Mouse (Mus musculus) heart, adult 9 months (tissue): ENCODE measurements at regions not wholly inside any gene's neighbourhood (a gene's known extent, or its start where the extent isn't known, plus 50 kb on each side); places are given as distances from the start of the nearest gene placed in this dataset.
"Not testable (repeated sequence)": the region's sequence is repeated elsewhere in the genome, so short reads cannot be mapped to it uniquely, and the experiment has no call there.

ENCODE experiments used
- DNase-seq, 2 experiments: peaks; one replicate each; pipeline ENCODE4 v3.0.0; 2022; ENCODE audit warnings: low spot score in 2 of 2

DNA sequence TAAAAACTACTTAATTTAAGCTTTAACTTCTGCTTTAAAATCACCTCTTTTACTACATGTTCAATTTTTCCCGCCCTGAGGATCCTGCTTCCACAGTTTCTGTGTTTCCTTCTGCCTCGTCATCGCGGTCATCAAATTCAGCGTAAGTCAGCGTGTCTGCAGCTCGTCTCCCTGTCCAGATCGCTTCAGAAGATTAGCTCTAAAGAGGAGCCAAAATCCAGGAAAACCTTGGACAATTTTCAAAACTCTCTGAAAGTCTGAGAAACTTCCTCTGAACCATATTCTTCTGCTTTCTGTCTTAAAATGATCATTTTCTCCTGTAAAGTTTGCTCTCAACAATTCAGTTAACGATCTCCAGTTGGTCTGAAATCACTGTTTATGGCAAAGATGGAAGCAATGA, 196.2 kb upstream of the Speer4f2 start:
- no peak for DNase-seq

DNA sequence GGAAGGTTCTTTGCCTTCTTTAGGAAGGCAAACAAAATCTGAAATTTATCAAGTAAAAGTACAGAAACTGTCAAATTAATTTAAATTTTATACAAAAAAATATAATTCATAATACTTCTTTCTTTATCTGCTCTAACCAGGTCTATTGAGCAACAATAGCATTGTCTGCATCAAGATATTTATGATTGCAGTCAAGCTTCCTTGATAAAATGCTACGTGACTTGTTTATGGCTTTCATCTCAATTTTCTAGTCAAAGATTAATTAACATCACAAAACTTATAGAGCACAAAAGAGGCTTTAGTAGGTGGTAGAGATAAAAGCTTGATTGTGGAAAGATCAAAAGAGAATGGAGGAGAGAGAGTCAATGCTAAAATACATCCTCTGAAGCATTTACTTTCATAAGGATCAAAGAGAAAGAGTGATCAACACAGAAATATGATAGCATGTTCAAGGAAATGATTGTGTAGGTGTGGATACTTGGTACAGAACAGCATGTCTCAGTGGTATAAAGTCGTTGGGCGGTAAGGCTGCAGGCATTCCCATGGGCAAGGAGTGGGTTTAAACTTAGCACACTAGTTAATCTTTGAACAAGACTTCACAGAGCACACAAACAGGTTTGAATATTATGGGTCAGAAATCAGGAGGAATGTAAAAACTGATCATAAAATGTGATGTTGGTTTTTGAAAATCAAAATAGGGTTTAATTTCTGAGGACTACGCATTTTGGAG, 164.3 kb upstream of the Speer4f2 start:
- no peak for DNase-seq

DNA sequence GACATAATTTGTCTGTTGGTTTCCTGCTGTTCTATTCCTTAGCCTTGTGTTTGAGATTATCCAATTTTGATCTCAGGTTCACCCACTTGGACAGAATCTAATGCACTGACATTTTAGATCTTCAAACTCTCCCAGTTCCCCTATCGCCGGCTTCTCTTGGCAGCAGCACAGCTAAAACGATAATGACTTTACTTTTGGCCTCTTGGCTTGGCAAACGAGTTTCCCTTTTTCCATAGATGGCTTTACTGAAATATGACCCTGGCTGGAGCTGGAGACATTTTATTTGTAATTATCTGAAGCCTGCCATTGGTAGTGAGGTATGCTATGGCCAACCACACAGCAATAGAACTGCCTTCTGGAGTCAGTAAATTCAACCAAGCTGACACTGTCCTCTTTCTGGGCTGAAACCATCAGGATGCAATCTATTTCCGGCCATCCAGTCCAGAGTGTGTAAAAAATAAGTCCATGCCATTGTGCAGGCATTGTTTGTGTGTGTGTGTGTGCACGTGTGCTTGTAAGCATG, 162.2 kb upstream of the Speer4f2 start:
- no peak for DNase-seq

DNA sequence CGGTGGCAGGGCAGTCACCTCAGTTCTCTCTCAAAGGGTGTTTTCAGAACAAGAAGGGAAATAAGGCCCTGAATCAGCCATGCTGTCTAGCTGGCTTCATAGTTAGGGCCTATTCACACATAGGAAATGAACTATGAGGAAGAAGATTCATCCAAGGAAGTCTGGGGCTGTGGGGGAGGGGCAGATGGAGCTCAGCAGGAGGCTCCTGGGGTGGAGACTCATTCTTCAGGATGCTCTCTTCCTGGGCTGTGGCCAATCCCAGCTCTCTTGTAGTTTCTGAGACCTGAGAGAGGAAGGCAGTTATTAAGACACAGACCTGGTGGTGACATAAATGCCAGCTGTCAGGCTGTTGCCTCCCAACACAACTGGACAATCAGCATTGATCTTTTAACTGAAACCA, 149.4 kb upstream of the Speer4f2 start:
- not testable (repeated sequence) for DNase-seq

DNA sequence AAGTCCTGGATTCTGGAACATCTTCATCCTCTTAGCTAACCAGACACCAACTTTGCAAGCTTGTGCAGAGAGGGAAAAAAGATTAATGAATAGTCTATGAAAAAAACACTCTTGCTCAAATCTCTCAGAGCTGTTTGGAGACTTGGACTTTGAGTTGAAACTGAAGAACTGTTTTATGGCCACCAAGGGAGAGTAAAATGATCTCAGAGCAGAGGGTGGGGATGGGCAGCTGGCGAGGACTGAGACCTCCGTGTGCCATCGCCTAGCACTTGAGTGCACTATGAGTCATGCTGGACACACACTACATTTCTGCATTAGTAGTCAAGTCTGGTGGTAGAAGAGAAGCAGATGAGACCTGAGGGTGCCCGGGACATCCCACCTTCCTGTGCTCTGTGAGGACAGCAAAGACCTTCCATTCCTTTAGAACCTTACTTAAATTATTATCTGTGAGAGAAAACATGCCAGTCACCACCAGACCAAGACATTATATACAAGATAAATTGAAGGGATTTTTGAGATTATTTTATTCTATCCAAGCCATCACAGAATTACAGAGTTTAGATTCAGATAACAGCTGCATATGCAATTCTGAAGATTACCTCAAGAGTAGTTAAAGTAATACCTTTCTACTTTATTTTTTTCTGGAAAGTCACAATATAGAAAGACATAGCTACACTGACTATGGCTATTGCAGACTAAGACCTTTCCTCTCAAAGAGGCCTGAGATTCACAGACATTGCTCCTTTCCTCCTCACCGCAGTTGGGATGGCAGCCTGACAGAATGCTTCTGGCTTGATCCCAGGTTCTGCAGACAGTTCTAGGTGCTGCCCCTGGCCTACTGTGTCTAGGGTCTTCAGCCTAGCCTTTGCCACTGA, 125.0 kb upstream of the Speer4f2 start:
- DNase-seq, result no peak

DNA sequence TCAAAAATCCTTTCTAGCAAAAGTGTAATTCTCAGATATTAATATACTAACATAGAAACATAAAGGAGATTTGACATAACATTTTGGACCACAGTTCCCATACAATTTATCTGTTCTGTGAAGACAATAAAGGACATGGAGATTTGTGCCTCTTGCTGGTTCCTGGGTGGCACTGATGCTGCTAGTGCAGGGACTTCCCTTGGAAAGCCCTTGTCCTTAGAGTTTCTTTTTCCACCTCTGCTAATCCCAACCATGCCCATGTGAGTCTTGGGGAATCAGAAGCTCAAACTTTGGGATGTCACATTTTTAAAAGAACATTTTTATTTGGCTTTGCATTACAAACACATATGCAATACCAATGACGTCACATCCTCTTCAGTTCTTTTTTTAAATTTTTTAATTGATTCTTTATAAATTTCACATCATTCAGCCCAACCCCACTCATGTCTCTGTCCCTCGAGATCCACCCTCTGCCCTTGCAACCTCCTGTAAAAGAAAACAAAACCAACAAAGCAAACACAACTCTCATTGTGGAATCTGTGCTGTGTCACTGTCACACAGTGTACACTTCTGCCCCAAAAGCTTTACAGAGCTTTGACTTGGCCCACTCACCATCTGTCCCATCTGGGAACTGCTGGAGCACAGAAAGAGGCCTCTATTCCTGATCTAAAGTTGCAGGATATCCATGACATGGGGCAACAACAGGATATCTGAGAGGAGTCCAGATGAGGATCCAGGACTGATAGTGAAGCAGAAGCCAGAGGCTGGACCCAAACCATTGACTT, 112.2 kb upstream of the Speer4f2 start:
- no peak for DNase-seq

DNA sequence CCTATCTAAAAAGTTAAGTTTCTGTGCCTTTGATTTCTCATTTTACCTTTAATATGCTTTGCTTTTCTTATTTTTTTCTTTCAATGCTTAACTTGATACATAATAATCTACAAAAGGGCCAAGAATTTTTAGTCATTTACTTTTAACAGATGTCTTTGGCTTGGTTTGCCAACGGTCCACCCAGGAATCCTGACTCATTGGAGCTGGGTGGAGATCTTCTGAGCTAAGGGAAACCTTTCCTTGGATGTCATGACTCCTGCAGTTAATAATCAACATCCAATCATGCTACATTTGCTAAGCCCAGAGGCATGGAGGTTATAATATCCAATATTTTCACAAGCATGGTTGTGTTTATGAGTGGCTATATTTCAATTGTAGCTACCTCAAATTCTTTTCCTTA, 110.9 kb upstream of the Speer4f2 start:
- peak in 1 of 2 experiments; percentile 24 for DNase-seq

DNA sequence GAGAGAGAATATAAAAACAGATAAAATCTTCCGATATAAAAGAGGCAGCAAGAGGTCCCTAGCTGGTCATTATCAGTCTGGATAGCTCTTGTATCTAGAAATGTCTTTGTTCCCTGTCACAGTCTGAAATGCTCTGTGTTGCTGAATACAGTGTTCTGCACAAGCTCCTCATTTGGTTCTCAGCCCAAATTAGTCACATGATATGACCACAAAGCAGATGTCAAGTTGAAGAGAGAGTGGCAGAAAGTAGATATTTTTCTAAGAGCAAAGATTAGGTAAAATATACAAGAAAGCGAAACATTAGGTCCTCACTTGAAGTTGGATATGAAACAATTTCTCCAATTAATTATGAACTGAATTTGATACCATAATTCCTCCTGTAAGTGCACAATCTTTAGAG, 101.8 kb upstream of the Speer4f2 start:
- DNase-seq, result no peak

DNA sequence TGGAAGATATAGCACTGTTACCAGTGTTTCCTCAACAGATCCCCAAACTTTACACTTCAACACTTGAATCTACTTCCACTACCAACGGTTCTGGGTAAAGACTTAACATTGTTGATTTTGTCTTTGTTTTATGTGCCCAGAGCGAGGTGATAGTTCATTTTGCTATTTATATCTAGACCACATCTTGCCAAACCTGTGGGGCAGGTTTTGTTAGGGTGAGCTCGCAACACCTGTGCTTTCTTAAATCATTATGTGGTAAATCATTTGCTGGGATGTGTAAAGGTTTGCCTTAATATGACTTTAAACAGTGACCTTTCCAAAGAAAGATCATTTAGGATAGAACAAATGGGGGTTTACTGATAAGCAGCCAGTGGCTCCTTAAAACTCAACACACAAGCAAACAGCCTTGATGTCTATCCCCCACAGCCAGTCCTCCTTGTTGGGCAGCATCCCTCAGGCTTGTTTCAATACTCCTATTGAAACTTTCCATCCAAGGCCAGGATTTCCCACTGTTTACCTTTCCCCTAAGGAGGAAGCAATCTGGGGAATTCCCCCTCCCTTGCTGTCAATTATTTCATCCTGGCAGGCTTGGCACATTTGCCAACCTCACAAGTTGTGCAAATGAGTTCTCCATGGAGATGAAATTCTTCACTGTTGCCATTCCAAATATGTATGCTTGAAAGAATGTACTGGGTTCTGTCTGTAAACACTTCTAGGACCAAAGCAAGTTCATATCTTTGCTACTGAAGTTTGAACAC, 101.1 kb upstream of the Speer4f2 start:
- DNase-seq, result no peak

DNA sequence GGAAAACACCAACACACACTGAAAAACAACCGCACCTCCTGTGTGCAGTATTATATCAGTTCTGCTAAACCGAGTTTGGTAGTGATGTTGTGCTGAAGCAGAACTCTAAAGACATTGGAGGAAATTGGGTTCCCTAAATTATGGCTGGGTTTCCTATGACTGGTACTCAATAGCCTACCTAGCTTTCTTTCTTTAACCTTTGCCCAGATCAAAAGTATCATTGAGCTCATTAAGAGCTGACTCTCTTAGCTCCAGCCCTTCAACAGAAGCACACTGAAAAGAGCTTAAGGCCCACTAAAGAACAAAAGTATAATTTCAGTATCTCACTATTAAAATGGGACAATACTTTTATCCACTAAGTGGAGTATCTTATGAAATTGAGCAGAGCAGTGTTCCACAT, 97.6 kb upstream of the Speer4f2 start:
- DNase-seq, result no peak

DNA sequence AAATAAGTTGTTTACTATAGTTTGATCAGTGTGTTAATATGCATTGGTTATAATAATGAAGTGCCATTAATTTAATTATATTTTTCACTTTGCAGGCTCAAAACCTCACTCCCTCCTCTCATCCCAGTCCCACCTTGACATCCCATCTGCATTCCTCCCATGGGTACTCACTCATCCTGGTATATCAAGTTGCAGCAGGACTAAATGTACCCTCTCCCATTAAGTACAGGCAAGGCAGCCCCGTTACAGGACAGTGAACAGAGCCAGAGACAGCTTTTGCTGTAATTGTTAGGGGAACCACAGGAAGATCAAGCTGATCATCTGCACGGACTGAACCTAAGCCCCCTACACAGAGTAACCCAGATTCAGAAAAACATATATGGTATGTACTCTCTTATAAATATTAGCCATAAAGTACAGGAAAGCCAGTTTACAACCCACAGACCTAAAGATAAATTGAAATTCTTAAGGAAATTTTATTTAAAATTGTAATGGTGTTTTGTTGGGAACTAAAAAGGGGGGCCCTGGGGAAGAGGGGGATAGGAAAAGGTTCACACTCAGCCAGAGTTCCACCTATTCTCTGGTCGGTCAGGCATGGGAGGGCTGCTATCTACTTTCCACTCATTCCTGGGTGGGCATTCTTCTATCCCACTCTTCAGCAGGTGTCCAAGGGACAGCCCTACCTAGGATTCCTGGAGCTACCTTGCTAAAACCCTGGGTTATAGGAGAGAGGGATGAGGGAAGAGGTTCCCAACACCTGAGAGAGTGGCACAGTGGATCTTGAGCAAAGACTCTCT, 96.0 kb upstream of the Speer4f2 start:
- no peak for DNase-seq

DNA sequence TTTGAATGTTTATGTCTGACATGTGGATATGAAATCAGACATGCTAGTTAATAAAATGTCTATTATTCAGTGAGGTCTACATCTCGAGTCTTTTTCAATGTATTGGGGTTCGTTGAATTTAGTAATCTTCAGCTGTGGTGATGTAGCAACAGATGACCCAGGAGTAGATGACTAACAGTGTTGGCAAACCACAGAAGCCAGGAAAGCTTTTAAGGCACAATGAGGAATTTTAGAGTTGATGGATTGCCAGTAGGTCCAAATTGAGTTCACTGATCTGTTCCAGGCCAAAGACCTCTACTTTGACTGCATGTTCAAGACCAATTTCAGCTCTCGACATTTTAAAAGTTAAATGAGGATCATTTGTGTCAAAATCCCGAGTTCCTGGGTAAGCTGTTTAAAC, 92.8 kb upstream of the Speer4f2 start:
- no peak for DNase-seq

DNA sequence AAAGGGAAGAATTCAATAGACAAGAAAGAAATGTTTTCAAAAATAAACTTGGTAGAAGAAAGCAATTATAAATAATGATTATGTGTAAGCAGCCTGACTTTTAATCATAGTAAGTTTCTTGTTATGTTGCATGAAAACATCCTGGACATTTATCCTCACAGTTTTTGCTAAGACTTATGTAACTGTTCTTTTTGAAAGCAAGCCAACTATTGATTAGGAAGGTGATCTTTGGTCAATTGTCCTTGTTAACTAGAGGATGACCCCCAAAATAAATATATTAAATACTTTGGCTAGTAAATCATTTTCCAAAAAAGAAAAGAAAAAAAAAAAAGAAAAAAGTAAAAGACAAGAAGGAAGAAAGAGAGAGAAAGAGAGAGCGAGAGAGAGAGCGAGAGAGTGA, 92.0 kb upstream of the Speer4f2 start:
- DNase-seq, result no peak

DNA sequence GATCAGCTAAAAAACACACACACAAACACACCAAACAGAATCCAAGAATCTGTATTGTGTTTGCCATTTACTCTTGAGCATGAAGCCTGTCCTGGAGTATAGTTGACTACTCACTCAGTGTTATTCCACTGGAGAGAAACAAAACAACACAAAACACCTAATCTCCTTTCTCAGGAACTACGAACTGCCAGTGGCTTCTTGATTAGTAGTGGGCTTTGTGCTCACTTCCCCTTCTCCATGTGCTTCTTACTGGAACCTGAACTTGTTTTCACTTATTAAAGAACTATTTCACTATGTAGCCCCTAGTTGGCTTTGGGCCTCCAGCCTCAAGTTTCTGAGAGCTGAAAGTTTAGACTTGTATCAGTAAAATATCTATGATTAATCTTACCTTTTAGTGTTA, 84.0 kb upstream of the Speer4f2 start:
- DNase-seq, result no peak

DNA sequence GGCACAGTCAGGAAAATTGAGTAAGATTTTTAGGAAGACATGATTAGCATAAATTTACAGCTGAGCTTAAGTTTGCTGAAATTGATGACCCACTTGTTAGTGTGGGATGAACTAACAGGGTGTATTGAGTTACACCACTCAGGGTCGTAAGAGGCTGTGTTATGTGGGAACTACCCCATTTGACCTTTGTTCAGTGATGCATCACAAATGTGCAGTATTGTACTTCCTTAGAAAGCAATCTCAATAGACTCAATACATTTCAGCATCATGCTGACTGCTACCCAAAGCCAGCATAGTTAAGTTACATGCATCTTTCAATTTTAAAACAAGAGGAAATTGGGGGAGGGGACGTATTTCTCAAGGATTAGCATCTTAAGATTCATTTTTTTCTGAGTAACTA, 80.4 kb upstream of the Speer4f2 start:
- DNase-seq, result no peak

DNA sequence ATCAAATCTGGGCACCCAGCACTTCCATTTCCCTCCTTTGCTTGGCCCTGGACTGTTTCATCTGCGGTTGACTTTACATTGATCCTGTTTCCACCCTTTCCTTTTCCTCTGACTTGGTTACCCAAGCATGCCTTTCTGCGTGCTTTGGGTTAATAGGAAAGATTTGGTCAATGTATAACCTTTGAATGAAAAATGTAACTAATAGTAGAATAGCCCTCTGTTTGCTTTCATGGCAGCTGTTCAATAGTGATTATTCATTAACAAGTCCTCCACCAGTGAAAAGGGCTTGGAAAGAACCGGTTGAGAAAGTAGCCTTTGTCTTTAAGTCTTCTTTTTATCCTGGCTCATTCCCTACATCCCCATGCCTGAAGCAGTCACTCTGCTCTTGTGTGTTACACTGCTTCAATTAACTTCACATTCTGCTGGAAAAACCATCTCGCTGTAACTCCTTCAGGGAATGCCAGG, 76.4 kb upstream of the Speer4f2 start:
- no peak for DNase-seq

DNA sequence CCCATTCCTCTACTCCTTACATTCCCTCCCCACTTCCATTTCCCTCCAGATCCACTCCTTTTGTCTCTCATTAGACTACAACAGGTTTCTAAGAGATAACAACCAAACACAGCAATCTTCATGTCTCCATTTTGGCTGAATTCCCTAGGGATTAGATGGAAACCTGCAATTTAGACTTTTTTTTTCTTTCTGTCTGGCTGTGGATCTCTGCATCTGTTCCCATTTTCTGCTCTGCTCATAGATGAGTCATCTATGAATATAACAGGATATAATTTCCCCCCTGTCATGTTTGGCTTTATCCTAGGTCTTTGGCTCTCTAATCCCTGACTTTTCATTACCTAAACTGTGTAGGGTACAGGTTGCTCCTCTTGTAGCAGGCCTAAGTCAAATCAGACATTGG, 73.1 kb upstream of the Speer4f2 start:
- no peak for DNase-seq

DNA sequence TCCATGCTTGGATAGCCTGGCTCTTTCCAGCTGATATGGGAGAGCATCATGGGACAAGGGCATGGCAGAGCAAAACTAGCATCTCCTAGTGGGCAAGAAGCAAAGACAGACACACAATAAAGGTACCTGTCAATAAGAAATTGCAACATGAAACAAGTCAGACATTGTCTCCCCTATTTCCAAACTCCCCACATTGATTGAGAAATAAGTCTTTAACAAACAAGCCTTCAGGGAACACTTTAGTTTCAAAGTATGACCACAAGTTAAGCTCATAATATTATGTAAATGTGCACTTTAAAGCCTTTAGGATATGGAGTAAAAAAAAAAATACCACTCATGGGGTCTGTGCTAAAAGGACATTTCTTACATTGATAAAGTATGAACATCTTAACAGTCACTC, 51.5 kb upstream of the Speer4f2 start:
- no peak for DNase-seq
